Mouse (Mus musculus) heart, postnatal 36 days (tissue): ENCODE measurements around the gene Kat2a. TPM values are rescaled to one million over a fixed set of nuclear protein-coding genes. Genes with fewer than 3 reads are reported as not detected.
"Not testable (repeated sequence)": the region's sequence is repeated elsewhere in the genome, so short reads cannot be mapped to it uniquely, and the experiment has no call there.

Experiments
- DNase-seq, 2 experiments: peaks; one replicate each; pipeline ENCODE4 v3.0.0; 2021 to 2022
- intact Hi-C: fragments of 180-260 bp; cut with DNase I; formaldehyde crosslinking; loops from one replicate; pipeline ENCODE4 v1.15.1; 2025
- total RNA-seq, 2 experiments: library from RNA; stranded (reverse); gene quantifications; 2 replicates each; pipeline ENCODE4 v1.2.3; 2021

The Kat2a gene
- total RNA-seq, 2 experiments from 2014 or later: 12.4 to 13.0 TPM

DNA sequence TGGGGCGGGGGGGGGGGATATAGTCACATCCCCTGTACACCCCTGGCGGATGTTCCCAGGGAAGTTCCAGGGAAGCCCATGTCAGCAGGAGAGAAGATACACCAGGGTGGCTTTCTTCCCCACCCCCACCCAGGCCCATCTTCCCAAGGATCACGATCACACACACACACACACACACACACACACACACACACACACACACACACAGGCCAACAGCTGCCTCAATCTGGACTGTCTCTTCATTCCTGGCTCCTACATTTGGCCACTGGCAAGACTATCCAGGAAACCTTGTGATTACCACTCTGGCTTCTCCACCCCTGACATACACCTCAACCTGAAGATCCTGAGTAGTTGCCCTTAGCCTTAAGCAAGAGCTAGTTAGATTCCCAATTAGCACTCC lies 26.9 kb downstream of the Kat2a start:
- DNase-seq: no peak
- intact Hi-C loops: no loop called here

DNA sequence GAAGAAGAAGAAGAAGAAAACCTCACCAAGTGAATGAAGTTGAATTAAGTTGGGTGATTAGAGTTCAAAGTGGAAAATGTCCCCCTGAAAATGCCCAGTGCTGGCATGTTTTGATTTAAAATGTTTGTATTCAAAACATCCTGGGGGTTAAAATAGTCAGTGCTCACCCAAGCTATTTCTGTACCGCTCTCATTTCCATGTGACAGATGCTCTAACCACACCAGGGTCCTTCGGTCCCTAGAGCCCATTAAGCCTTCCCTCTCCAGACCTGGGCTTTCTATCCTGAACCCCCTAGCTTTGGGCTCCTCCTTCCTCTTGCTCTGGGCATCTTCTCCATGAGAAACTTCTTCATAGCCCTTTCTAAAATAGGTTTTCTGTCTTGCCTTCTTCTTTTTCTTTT lies 28.2 kb downstream of the Kat2a start:
- DNase-seq: no peak
- intact Hi-C loops: no loop called here

DNA sequence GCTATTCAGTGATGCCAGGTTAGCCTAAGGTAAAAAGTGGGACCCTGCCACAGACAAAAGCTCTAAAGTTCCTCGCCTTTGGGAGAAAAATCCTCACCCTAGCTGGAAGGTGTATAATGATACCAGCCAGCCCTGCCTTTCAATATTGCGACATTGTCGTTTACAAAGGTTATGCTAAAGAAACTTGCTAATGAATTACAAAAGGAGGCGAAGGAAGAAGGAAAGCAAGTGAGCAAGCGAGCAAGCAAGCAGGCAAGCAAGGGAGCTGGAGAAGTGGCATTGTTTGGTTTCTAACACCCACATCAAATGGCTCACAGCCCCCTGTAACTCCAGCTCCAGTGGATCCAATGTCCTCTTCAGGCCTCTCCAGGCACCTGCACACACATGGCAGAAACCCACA lies 29.7 kb downstream of the Kat2a start:
- no peak for DNase-seq
- intact Hi-C loops: no loop called here

DNA sequence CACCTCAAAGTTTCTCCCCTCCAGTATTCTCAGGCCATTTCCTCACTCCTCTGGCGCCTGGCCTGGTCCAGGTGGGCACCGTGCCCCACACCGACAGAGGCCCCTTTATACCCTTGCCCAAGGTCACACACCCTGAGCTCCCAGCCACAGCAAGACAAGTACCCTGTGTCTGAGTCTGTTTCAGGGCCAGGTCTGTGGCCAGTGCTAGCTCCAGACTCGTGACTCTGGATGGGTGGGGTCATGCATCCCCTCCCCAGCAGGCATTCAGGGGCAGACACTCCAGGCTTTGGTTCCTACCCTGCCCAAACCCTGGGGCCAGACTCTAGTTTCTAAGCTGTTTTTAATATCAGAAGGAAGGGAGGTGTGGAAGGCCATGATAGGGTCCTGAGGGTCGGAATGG lies 30.4 kb downstream of the Kat2a start:
- no peak for DNase-seq
- intact Hi-C loops: no loop called here

DNA sequence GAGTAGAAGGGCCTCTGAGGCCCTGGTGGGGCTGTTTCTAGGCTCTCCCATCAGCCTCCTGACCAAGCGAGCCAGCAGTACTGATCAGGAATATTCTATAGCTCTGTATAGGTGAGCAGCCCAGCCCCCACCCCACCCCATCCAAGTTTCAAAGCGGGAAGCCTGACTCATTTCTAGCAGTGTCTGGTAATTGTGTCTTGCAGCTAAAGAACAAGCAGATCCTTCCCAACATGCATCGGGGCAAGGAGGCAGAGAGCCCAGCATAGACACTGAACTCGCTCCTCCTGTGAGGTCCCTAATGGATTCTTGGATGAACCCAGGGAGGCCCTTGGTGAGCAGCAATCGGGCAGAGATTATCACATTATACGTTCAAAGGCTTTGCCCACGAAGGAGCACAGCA lies 34.5 kb downstream of the Kat2a start:
- DNase-seq: no peak
- intact Hi-C loops: no loop called here

DNA sequence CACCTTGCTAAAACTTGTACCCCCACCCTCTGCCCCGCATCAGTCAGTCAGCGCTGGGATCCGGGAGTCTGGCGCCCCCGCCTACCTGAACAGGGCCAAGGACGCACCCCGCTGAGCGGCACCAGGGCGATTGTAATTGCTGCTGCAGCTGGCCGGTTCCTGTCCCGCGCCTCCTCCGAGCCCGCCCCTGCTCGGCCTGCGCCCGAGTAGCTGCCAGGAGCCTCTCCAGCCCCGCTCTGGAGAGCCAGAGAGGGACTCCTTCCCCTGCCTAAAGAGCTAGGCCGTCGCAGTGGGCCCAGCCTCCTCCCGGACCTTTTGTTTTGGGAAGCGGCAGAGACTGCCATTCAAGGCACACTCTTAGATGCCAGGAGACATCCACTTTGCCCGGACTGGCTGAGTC lies 39.1 kb downstream of the Kat2a start:
- intact Hi-C loops: no loop called here
- peak; percentile 56 to 58 for DNase-seq

DNA sequence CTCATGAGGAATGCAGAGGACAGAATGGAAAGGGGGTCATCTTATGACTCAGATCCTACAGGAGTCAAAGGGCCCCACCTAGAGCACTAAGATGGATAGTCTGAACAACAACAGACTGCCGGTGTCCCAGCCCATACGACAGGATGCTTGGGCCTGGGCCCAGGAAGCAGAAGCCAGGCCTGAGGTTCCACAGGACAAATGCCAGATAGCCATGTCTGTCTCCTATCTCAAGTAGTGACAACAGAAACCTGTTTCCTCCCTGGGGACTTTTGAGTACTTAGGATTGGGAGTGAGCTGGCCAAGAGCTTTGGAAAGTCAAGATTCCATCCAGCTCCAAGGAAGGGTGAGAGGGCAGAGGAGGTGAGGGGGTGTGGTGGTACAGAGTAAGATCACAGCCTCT lies 40.3 kb downstream of the Kat2a start:
- peak; percentile 12 to 29 for DNase-seq
- intact Hi-C loops: no loop called here

DNA sequence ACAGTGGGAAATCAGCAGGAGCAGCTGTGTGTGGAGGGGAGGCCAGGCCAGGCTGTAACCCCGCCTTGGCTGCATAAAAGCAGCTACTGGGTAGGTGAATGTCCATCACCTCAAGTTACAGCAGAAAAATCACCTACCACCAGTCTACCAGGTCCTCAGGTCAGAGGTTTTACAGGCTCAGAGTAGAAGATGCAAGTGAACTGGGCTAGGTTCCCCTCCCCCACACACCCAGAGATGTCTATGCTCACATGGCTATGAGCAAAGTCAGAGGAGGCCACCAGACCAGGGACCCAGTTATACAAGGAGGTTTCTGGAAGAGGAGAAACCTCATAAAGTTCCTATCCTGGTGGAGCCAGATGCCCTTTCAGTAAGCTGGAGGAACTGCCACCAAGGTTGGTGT lies 41.2 kb downstream of the Kat2a start:
- no peak for DNase-seq
- intact Hi-C loops: no loop called here

DNA sequence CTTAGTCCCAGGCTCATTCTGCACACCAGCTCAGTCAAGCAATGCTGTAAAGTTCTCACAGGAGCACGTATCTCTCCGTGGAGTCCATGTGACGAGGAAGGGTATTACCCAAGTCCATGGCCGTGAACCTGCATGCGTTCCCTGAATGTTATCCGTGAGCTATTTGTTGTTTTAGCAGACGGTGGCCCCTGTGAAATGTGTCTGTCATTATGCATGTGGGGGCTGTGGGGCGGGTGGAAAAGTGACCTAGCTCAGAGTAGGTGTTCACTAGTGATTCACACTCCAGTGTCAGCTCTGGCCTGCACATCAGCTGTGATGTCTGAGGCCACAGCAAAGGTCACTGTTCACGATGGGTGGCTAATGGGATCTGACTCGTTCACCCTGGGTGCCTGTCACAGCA lies 52.5 kb downstream of the Kat2a start:
- no peak for DNase-seq
- intact Hi-C loops: no loop called here

DNA sequence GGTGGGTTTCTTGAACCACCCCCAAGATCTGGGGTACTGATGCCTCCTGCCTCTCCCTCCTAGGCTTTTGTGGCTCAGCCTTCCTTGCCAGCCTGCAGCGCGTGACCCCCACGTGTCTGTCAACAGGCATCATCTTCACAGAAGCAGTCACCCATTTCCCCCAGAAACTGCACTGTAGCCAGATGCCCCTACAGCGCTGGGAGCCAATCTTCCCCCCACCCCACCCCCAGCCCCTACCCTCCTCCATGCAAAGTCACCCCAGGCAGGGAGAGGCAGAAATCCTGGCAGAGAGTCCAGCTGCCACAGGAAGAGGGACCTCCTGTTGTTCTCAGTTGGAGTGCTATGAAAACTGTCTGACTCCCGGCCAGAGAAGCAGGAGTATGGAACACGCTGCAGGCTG lies 55.8 kb downstream of the Kat2a start:
- intact Hi-C loops: no loop called here
- DNase-seq: no peak

DNA sequence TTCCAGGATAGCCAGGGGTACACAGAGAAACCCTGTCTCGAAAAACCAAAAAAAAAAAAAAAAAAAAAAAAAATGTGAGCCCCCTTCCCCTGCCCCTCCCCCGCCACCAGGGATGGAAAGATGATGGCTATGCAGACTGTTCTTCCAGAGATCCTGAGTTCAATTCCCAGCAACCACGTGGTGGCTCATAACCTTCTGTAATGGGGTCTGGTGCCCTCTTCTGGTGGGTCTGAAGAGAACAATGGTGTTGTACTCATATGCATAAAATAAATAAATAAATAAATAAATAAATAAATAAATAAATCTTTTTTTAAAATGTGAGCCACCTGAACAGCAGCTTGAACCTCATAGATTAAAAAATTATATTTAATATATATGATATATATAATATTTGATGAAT lies 56.7 kb downstream of the Kat2a start:
- DNase-seq, intact Hi-C loops: not testable (repeated sequence)

Other genes with a start within 250 kb of the Kat2a start
- gene Klhl11, start 239.7 kb downstream of the Kat2a start, total RNA-seq: 1 to 10 TPM; 7.6 to 8.2 TPM
- 10 to 100 TPM; 27.3 to 38.1 TPM for gene Acly, start 184.5 kb downstream of the Kat2a start, total RNA-seq
- under 1 TPM; 0.22 to 0.49 TPM for gene Ttc25, start 166.9 kb downstream of the Kat2a start, total RNA-seq
- 1 to 10 TPM; 5.5 to 7.2 TPM for gene Cnp, start 137.6 kb downstream of the Kat2a start, total RNA-seq
- gene Nkiras2, start 93.2 kb downstream of the Kat2a start, total RNA-seq: 10 to 100 TPM; 57.2 to 59.2 TPM
- gene Dnajc7, start 92.3 kb downstream of the Kat2a start, total RNA-seq: 100 to 1,000 TPM; 123 to 133 TPM
- gene Zfp385c, start 20.0 kb downstream of the Kat2a start, total RNA-seq: under 1 TPM in 1 of 2 experiments, not detected in 1; 0.28 TPM
- gene Dhx58, start 8.2 kb downstream of the Kat2a start, total RNA-seq: 1 to 10 TPM in 1 of 2 experiments, under 1 TPM in 1; 0.75 to 2.8 TPM
- under 1 TPM in 1 of 2 experiments, not detected in 1; 0.43 TPM for gene Hspb9, start 1.4 kb upstream of the Kat2a start, total RNA-seq
- gene Rab5c, start 25.8 kb upstream of the Kat2a start, total RNA-seq: 10 to 100 TPM; 54.3 to 62.1 TPM
- gene Kcnh4, start 47.5 kb upstream of the Kat2a start, total RNA-seq: not detected
- gene Hcrt, start 50.5 kb upstream of the Kat2a start, total RNA-seq: not detected
- 1 to 10 TPM; 8.5 to 9.5 TPM for gene Ghdc, start 58.5 kb upstream of the Kat2a start, total RNA-seq
- 10 to 100 TPM; 62.7 to 62.8 TPM for gene Stat5b, start 138.3 kb upstream of the Kat2a start, total RNA-seq
- gene Stat5a, start 146.9 kb upstream of the Kat2a start, total RNA-seq: 10 to 100 TPM; 19.8 to 24.1 TPM
- 10 to 100 TPM; 93.5 to 93.9 TPM for gene Stat3, start 227.1 kb upstream of the Kat2a start, total RNA-seq